Mouse (Mus musculus): ENCODE measurements around the gene Zmat3.

The Zmat3 gene

GRCm38 (mm10) chr3:32365546-32366245 is at the start of gene Zmat3:
Gene Zmat3 (minus strand): TSS chr3:32366014.
- peak; percentile 81 for DNase-seq (ENCODE audit: low read depth)

DNA sequence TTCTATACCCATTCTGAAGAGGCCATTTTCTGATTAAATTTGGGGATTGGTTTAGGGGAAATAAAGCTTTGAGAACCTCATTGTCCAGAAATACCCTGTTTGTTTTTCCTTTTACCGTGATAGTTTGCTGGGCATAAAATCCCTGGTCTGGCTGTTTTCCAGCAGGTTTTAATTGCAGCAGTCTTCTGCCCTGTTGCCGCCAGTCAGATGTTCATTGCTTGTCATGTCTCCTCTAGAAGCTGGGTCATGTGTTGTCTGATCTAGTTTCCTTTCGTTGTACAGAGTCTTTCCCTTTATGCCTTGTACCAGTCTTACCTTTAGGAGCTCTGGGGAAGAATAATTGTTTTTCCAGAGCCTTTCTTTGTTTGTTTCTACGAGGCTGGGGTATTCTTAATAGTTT is 48.6 kb upstream of the Zmat3 start:
- DNase-seq (ENCODE audit: low read depth), result no peak

GRCm38 (mm10) chr3:32412502-32413044 is 46.8 kb upstream of the Zmat3 start:
- no peak for DNase-seq (ENCODE audit: low read depth)

- peak; percentile 55 for DNase-seq (ENCODE audit: low read depth)
Measured at GRCm38 (mm10) chr3:32408811-32409273, 43.0 kb upstream of the Zmat3 start.

DNA sequence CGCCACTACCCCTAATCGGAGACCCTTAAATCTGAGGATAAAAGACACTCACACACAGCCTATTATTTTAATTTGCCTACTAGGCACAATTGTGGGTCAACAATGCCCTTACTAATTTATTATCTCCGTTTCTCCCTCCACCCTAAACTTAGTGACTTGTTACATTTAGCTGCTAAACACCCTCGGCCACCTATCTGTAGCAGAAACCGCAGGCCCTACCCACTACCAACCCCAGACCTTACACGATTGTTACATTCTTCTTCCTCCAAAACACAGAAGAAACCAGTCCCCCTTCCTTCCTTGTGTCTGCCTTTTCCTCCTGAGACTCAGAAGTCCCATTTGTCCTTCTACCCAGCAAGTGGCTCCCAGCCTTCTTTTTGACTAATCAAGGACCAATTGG is 41.0 kb upstream of the Zmat3 start:
- DNase-seq (ENCODE audit: low read depth), result no peak

DNA sequence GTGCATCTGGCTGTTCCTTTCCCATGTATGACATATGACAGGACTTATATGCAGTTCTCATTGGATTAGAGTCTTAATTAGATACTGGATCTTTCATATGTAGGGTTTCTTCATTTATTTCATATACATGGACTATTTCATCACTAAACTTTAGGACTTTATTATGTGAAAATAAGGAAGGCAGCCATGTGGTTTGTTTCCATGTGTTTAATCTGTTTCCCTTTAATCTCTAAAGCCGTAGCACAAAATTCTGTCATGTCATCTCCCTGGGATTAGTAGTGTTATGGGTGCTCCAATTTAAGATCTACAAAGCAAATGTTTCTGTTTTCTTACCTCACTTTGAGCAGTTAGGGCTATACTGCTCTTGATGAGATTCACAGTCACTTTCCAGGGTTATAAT is 39.9 kb upstream of the Zmat3 start:
- DNase-seq (ENCODE audit: low read depth), result no peak

DNA sequence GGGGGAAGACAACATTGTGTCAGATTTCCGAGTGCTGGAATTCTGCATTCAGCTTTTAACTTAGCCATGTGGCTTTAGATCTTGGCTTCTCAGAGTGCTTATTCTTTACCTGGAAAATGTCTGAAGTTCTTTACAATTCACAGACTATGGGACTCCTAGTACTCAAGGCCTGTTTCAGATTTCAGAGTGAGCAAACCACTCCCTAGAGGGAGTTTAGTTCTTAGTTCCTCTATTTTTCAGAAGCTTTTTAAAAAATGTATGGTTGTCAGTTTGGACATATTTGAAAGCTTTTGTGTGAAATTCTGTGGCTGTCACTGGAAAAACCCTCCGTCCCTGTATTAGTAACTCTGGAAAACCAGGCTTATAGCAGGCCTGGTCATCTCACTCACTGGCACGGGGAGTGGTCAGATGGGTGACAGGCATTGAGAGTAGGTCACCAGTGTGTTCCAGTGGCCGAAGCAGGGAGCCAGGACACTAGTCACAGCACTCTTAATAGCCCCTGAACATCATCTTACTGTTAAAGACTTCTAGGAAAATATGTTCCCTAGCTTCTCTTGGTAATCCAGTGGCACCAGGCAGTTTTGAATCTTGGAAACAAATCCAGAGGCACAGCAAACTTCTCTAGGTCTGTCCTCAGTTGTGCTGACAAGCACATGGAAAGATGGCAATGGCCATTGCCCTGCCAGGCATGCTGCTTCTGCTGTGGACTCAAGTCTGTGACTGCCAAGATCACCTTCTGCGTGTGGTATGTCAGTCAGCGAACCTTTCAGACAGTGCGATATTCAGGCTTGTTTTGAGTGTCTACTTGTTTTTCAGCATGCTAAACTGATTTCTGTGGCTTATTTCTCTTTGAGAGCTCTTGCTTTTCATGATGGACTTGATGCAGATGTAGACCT is 37.4 kb upstream of the Zmat3 start:
- DNase-seq (ENCODE audit: low read depth), result no peak

DNA sequence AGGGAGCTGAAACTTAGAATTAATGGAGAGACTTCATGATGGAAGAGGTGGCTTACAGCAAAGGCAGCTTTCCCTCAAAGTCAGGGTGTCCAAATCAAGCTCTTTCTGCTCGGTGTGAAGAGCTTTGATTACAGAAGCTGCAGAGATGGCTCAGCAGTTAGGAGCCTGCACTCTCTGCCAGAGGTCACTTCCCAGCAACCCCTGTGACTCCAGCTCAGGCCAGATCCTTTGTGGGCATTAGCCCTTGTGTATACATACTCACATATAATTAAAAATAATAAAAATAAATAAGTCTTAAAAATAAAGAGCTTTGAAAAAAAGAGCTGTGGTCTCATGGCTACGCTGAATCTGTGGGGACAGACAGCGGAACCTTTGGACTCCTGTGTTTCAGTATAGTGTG is 35.8 kb upstream of the Zmat3 start:
- DNase-seq (ENCODE audit: low read depth), result no peak

DNA sequence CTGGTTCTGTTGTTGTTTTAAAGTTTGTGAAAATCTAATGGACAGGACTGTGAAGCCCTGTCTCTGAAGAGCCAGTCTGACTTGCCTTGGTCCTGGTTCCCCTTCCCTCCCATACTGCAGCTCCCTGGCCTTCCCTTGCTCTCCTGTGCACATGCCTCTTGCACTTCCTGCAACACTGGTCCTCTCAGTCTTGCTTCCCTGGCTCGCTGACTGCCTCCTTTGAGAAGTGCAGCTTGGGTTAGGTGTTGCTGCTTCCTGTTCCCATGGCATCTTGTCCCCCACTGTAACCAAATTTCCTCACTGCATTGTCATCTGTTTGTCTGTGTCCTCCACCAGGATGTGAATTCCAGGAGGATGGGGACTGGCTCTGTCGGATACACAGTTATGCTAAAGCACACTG is 34.1 kb upstream of the Zmat3 start:
- DNase-seq (ENCODE audit: low read depth), result no peak

DNA sequence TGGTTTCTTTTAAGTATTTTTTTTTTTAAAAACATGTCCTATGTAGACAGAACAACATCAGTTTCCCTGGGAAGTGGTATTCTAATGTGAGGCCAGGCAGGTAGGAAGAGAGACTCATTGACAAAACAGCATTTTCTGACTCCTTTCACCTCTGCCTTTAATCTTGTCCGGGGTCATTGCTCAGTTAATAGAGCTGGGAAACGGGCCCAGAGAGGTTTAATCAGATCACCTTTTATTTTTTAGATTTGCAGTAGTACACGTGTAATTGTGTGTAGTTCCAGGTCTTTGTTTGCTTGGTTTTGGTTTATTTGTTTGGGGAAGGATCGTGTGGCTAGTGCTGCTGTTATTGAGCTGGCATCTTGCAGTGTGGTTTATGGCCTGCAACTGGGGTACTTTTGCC is 33.6 kb upstream of the Zmat3 start:
- no peak for DNase-seq (ENCODE audit: low read depth)

DNA sequence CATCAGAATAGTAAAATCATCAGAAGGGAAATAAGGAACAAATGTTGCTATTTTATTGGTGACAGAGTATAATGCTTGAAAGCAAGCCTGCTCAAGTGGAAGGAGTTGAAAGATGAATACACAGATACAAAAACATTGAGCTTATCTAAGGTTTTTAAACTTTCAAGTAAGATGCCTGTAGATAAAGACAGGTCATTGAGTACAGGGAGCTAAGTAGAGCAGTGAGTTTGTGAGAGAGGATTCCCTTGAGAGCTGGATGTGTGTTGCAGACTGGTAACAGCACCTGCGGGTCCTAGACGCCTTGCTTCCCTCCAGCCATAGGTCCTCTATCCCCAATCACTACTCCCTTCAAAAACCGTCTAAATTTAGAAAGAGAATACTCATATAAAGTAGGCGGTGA is 32.8 kb upstream of the Zmat3 start:
- no peak for DNase-seq (ENCODE audit: low read depth)

DNA sequence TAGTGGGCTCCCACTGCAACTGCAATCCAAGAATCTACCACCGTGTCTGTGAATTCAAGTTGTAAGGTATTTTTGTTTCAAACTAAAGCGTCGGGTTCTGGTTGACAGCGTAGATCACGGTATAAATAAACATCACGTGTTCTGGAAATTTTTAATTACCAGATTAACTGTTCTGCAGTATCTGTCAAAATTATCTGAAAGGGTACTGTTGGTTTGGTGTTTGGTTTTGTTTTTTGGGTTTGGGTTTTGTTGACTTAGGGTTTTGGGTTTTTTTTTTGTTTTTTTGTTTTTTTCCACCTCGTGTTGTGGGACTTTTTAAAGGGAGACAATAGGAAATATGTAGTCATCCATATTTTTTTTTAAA is 32.3 kb upstream of the Zmat3 start:
- peak; percentile 28 for DNase-seq (ENCODE audit: low read depth)

- DNase-seq (ENCODE audit: low read depth), result peak; percentile 63
Measured at GRCm38 (mm10) chr3:32397461-32398174, 31.8 kb upstream of the Zmat3 start, which contains the start of gene Pik3ca. Gene Pik3ca (plus strand): TSS chr3:32397671.

DNA sequence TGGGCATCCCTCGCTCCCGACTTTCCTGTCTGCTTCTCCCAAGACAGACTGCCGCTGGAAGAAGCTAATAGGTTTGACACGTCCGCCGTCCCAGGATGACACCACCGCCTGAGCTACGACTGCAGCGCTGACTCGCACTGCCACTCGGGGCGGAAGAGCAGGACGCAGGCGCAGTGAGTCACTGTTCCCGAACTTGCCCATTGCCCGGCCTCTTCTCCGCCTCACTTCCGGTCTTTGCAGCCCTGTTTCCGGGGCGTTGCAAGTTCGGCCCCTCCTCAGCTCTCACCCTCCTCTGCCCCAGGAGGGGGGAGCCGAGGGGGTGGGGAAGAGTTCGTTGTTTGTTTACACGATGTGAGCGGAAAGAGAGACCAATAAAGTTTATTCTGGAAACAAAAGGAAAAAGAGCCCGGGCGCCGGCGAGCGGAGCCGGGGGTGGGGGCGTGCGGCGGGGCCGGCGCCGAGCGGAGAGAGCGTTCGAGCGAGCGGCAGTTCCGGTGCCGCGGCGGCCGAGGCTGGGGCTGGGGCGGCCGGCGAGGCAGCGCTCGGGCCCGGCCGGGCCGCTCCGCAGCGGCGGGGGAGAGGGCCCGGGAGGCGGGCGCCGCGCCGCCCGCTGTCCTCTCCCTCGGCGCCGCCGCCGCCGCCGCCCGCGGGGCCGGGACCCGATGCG is 31.1 kb upstream of the Zmat3 start:
- peak; percentile 99 for DNase-seq (ENCODE audit: low read depth)

GRCm38 (mm10) chr3:32395771-32396551 is 30.1 kb upstream of the Zmat3 start:
- DNase-seq (ENCODE audit: low read depth), result peak; percentile 70

DNA sequence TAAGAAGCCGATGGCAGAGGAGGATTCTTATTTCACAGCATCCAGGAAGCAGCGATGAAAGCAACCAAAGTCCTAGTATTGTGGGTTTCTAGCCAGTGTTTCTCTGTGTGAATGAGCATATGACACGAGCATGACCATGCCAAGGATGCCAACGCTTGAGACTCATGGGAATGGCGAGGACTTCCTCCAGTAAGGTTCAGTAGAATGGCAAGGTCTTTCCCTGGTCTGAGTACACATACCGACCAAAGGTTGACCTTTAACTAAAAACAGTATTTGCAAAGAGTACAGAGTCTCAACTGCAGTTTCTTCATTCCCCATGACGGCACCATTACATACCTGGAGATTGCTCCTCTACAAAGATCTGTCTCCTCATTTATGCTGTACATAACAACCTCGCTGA is 28.2 kb upstream of the Zmat3 start:
- DNase-seq (ENCODE audit: low read depth), result no peak

- DNase-seq (ENCODE audit: low read depth), result no peak
Measured at GRCm38 (mm10) chr3:32392841-32393240, 27.0 kb upstream of the Zmat3 start.

- DNase-seq (ENCODE audit: low read depth), result no peak
Measured at GRCm38 (mm10) chr3:32381556-32381955, 15.7 kb upstream of the Zmat3 start.

GRCm38 (mm10) chr3:32379891-32380290 is 14.1 kb upstream of the Zmat3 start:
- DNase-seq (ENCODE audit: low read depth), result peak; percentile 53

DNA sequence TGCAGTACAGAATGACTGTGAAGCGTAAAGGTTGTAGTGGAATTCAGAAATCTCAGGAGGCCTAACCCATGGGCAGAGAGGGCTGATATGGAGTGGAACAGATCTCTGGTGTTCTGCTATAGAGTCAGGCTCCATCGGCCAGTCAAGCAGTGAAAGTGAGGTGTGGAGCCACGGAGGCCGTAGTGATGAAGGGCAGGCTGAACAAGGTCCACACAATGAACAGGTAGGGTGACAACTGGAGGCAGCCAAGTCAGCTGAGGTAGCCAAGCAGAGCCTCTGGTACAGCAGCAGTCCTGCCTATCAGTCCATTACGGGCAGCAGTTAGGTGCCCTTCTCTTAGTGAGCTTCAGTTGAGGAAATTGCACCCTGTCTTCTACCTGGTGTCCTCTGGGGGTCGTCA is 7.4 kb upstream of the Zmat3 start:
- DNase-seq (ENCODE audit: low read depth), result no peak

GRCm38 (mm10) chr3:32372470-32372869 is 6.7 kb upstream of the Zmat3 start:
- DNase-seq (ENCODE audit: low read depth), result no peak
